Mouse (Mus musculus) MEL-GATA-1-ER (cell line): ENCODE measurements around the gene Itga11.

Experiments
- DNase-seq: peaks from one replicate; pipeline ENCODE4 v3.0.0-alpha.2; 2012; ENCODE audit warnings: low read depth; ENCODE audit errors: extremely low read depth

The Itga11 gene

GRCm38 (mm10) chr9:62679398-62679797 lies 1.8 kb downstream of the Itga11 start:
- no peak for DNase-seq

- DNase-seq, result no peak
Measured at GRCm38 (mm10) chr9:62684311-62684710, 6.7 kb downstream of the Itga11 start.

DNA sequence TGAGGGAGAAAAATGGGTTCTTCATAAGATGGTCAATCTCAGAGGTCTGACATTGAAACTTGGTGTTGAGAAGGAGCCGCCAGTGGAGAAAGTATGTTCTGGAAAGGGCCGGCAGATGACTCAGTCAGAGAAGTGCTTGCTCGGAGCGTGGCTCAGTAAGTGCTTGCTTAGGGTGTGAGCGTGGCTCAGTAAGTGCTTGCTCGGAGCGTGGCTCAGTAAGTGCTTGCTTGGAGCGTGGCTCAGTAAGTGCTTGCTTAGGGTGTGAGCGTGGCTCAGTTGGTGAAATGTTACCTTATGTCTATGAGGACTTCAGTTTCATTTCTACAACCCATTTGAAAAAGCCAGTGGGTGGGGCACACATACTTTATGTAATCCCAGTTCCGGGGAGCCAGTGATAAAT lies 12.1 kb downstream of the Itga11 start:
- DNase-seq, result no peak

GRCm38 (mm10) chr9:62694054-62694453 lies 16.4 kb downstream of the Itga11 start:
- DNase-seq, result no peak

DNA sequence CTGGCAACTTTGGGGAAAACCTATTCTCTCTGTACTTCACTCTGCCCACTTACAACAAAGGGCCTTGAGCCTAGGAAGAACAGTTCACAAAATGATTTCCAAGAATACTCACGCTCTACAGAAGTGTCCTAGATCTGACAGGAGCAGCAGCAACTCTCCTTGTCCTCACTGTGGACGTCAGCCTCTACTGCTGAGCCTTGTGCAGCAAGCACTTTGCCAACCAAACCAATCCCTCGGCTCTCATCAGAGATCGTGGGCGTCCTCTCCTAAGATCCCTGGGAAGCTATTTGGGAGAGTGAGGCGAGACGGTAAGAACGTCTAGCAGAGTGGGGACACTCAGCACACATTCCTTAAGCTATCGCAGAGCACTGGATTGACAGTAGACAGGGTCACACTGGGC lies 17.6 kb downstream of the Itga11 start:
- DNase-seq, result no peak

DNA sequence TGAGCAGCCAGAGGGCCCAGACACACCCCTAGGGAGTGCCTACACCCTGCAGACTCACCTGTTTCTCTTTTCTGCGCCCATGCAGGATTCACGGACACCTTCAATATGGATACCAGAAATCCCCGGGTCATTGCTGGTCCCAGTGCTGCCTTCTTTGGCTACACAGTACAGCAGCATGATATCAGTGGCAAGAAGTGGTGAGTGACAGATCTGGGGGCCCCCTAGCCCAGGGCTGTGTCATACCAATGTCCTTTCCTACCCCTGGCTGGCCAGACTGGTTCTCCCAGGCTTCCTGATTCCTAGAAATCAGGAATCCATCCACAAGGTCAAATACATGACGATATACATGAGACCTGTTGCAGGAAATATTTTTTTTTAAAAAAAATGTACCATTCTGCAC lies 19.2 kb downstream of the Itga11 start:
- no peak for DNase-seq

- DNase-seq, result no peak
Measured at GRCm38 (mm10) chr9:62707267-62707666, 29.6 kb downstream of the Itga11 start.

GRCm38 (mm10) chr9:62707870-62708269 lies 30.2 kb downstream of the Itga11 start:
- no peak for DNase-seq

DNA sequence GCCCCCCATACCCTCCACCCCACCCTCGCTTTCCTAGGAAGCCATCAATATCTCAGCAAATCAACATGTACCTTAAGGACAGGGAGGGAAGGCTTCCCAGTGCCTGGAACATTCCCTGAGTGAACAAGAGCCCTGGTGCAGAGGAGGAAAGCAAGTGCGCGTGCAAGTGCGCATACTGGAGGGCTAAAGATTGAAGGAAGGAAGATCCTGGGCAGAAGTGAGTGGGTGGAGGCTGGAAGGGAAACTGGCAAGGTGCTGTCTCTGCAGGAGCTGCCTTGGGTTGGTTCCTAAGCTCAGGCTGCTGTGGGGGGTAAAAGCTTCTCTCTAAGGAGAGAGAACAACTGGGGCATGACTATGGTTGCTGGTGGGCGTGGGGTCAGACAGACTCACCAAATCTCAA lies 32.4 kb downstream of the Itga11 start:
- DNase-seq, result no peak

DNA sequence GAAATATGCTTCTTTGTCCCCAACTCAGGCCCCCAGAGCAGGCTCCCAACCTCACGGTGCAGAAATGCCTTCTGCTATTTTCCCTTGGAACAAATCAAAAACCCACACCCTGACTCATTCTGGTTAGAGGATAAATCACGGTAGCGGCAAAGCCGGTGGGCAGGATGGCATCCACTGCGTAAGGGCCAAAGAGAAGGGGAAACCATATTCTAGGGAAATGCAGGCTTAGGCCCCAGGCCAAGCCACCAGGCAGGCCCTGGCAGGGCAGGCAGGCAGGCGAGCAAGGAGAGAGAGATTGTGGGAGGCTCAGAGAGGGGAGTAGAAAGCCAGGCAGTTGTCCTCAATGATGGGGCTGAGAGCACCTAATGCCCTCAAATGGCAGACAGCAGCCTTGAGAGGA lies 34.7 kb downstream of the Itga11 start:
- no peak for DNase-seq

GRCm38 (mm10) chr9:62713040-62713439 lies 35.4 kb downstream of the Itga11 start:
- DNase-seq, result no peak

DNA sequence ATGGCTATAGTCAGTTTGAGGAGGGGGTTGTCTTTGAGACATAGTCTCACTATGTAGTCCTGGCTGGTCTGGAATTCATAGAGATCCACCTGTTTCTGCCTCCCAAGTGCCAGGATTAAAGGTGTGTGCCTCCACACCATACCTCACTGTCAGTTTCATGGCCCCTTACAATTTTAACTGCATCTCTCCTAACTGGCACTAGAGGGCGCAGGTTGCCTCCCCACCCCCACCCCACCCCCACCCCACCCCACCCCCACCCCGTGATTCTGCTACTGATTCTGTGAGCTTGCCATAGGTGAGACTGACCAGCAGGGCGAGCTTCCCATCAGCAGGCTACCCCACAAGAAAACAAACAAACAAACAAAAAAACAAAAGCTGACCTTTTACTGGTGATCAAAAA lies 36.7 kb downstream of the Itga11 start:
- DNase-seq, result no peak

DNA sequence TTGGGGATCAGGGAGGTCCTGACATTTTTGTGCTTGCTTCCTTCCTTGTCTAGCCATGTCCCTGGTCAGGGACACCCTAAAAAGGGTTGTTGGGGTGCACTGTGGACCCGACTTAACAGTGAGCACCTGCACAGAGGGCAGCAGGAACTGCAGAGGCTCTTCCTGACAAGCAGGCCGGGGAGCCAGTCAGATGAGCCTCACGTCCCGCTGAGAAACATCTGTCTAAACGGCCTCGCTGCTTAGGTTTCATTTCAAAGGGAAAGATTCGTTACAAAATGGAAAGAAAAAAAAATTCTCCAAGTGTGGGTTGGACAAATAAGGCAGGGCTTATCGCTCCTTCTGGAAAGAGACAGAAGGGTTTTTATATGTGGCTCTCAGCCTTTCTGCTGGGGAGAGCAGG lies 40.4 kb downstream of the Itga11 start:
- no peak for DNase-seq

DNA sequence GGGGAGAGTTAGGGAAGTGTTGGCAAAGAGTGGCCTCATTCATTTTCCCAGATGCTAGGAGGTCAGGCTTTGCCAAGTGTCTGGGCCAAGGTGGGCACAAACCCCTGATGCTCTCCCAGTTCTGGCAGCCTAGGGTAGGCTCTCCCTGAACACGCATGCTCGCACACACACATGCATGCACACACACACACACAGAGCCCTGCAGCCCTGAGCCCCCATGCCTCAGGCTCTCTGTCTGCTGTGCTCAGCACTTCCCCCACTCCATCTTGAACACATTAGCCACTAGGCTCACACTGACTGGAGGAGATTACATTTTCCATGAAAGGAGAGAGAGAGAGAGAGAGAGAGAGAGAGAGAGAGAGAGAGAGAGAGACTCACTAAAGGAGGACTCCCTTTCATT lies 44.2 kb downstream of the Itga11 start:
- DNase-seq, result no peak

- no peak for DNase-seq
Measured at GRCm38 (mm10) chr9:62722716-62723115, 45.1 kb downstream of the Itga11 start.

GRCm38 (mm10) chr9:62724175-62724574 lies 46.5 kb downstream of the Itga11 start:
- DNase-seq, result no peak

GRCm38 (mm10) chr9:62725247-62725646 lies 47.6 kb downstream of the Itga11 start:
- no peak for DNase-seq

GRCm38 (mm10) chr9:62726472-62726871 lies 48.8 kb downstream of the Itga11 start:
- peak; percentile 24 for DNase-seq

- DNase-seq, result peak; percentile 14
Measured at GRCm38 (mm10) chr9:62744558-62745275, 67.1 kb downstream of the Itga11 start.

DNA sequence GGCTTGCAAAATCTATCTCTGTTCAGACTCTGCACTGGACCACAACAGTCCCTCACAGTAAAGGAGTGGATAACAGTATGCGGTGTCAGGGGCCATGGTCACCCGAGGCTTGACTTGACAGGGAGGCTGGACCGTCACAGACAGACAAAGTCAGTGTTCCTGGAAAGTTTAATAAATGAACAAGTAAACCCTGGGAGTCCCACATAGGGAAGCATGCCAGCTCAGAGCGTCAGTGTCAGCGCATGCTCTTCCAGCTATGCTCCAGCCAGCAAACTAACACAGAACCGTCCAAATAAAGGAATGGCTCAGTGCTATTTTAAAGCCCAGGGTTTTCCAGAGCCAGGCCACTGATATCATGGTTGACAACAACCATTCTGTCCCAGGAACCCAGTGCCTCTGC lies 69.0 kb downstream of the Itga11 start:
- no peak for DNase-seq

GRCm38 (mm10) chr9:62749666-62750065 lies 72.0 kb downstream of the Itga11 start:
- DNase-seq, result no peak

DNA sequence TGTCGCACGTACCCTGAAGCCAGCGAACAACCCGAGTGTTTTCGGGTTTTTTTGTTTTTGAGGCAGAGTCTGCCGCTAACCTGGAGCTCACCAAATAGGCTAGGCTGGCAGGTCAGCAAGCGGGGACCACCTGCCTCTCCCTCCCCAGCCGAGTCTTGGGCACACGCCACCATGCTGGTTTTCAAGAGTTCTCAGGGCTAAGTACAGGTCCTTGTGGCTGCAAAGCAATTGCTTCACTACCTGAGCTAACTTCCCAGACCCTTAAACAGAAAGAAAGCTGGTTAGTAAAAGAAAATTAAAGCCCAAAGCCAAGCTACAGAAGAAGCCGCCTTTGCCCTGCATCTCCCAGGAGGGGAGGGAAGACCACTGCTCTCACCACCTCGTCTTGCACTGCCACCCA lies 72.8 kb downstream of the Itga11 start:
- DNase-seq, result no peak

GRCm38 (mm10) chr9:62758288-62758687 lies 80.7 kb downstream of the Itga11 start:
- no peak for DNase-seq

DNA sequence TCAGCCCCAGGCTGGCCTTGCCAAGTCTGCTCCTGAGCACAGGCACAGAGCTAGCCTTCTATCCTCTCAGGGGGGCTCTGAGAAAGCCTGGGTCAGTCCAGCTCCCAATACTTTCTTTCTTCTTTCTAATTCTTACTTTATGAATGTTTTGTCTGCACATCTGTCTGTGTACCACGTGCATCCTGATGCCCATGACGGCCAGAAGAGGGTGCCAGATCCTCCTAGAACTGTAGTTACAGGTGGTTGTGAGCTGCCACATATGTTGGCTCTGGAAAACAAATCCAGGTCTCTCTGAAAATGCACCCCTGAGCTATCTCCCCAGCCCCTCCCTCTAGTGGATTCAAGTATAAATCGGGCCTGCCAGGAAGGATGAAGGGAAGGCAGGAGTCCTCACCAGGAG lies 82.0 kb downstream of the Itga11 start:
- no peak for DNase-seq
